26 mouse cellular contexts compared by ENCODE assay signal in genomic region chr1:131146181-131146614, GRCm38 (mm10). TPM values are rescaled to one million over a fixed set of nuclear protein-coding genes. Genes with fewer than 3 reads are reported as not detected.
A peak's percentile ranks its signal among the peaks of the same experiment; 100 is the strongest.
DNase-seq lines count a peak whose midpoint lies in the region; ATAC-seq and TF ChIP-seq lines count a peak whose summit lies in the region.
"Had no signal": no experiment of that assay in that cellular context is flagged by ENCODE, and none has a peak within 500 bp of the region (broad histone marks: within the 10 kb centered on the region; RNA-seq: fewer than 3 reads in every experiment).

No protein-coding gene starts in this region.

- no peak for TF ChIP-seq CTCF in liver, postnatal 0 days (IDR thresholded peaks at IDR 0.05; ENCODE audit: low read depth)
- TF ChIP-seq CTCF in E14TG2a.4 (conservative IDR thresholded peaks at IDR 0.05; ENCODE audit: low read length) = no peak

- no peak overlapping the region for H3K4me2 ChIP-seq in liver, postnatal 0 days (ENCODE audit: low read depth, low read length)
- no peak overlapping the region for H3K4me2 ChIP-seq in liver, embryonic 11.5 days
- no peak overlapping the region for H3K4me2 ChIP-seq in midbrain, embryonic 16.5 days (ENCODE audit: low read length)
- H3K4me2 ChIP-seq: embryonic facial prominence, embryonic 15.5 days; hindbrain, embryonic 12.5 days; lung, embryonic 14.5 days; midbrain, embryonic 13.5 days; neural tube, embryonic 15.5 days had no signal

- no peaks in the 10 kb centered on the region for H3K9me3 ChIP-seq in liver, postnatal 0 days (ENCODE audit: low read length)
- H3K9me3 ChIP-seq in liver, embryonic 11.5 days (ENCODE audit: control insufficient read depth, low read length) = no peaks in the 10 kb centered on the region
- no peaks in the 10 kb centered on the region for H3K9me3 ChIP-seq in E14TG2a.4 (ENCODE audit: low read length)
- H3K9me3 ChIP-seq in midbrain, embryonic 16.5 days (replicated peaks; ENCODE audit: control insufficient read depth, low read length, poor library complexity, severe bottlenecking) = no peaks in the 10 kb centered on the region
- H3K9me3 ChIP-seq: embryonic facial prominence, embryonic 15.5 days; heart, embryonic 10.5 days; hindbrain, embryonic 12.5 days; limb, embryonic 10.5 days; midbrain, embryonic 13.5 days; neural tube, embryonic 15.5 days had no signal

- peak; percentile 15; the same call in 1 of the 2 replicates for TF ChIP-seq EP300 in liver, postnatal 0 days (IDR thresholded peaks at IDR 0.05; ENCODE audit: low read depth)

- no peaks in the 10 kb centered on the region for H3K4me1 ChIP-seq in liver, postnatal 0 days (ENCODE audit: insufficient read depth)
- H3K4me1 ChIP-seq in liver, embryonic 11.5 days (replicated peaks; ENCODE audit: control insufficient read depth, insufficient read depth, low read length) = no peaks in the 10 kb centered on the region
- H3K4me1 ChIP-seq in E14TG2a.4 (replicated peaks; ENCODE audit: low read depth, low read length) = peaks cover 81% of the 10 kb centered on the region
- H3K4me1 ChIP-seq in midbrain, embryonic 16.5 days (ENCODE audit: control insufficient read depth, insufficient read depth, low read length) = no peaks in the 10 kb centered on the region
- H3K4me1 ChIP-seq: embryonic facial prominence, embryonic 15.5 days; heart, embryonic 10.5 days; hindbrain, embryonic 12.5 days; limb, embryonic 10.5 days; midbrain, embryonic 13.5 days; neural tube, embryonic 15.5 days had no signal

- intact Hi-C loops in left cerebral cortex, postnatal 4 days (cut with DNase I) = no loop called here

- H3K36me3 ChIP-seq in liver, postnatal 0 days (replicated peaks; ENCODE audit: insufficient read depth, low read length) = no peaks in the 10 kb centered on the region
- H3K36me3 ChIP-seq in liver, embryonic 11.5 days (ENCODE audit: control insufficient read depth, insufficient read depth, low read length) = no peaks in the 10 kb centered on the region
- no peaks in the 10 kb centered on the region for H3K36me3 ChIP-seq in E14TG2a.4 (ENCODE audit: insufficient read depth, low read length)
- H3K36me3 ChIP-seq in midbrain, embryonic 16.5 days (ENCODE audit: control insufficient read depth, insufficient read depth, low read length) = no peaks in the 10 kb centered on the region
- H3K36me3 ChIP-seq: embryonic facial prominence, embryonic 15.5 days; heart, embryonic 10.5 days; hindbrain, embryonic 12.5 days; limb, embryonic 10.5 days; midbrain, embryonic 13.5 days; neural tube, embryonic 15.5 days had no signal

- H3K27ac ChIP-seq in liver, postnatal 0 days (ENCODE audit: low read depth) = no peak overlapping the region
- H3K27ac ChIP-seq in liver, embryonic 11.5 days (ENCODE audit: low read depth, low read length) = no peak overlapping the region
- no peak overlapping the region for H3K27ac ChIP-seq in midbrain, embryonic 16.5 days (ENCODE audit: low read length)
- H3K27ac ChIP-seq: embryonic facial prominence, embryonic 15.5 days; heart, embryonic 10.5 days; hindbrain, embryonic 12.5 days; limb, embryonic 10.5 days; midbrain, embryonic 13.5 days; neural tube, embryonic 15.5 days had no signal

- no peak overlapping the region for H3K9ac ChIP-seq in liver, postnatal 0 days (replicated peaks)
- no peak overlapping the region for H3K9ac ChIP-seq in liver, embryonic 11.5 days (ENCODE audit: low read depth, low read length)
- H3K9ac ChIP-seq in midbrain, embryonic 16.5 days (ENCODE audit: low read depth, low read length) = no peak overlapping the region
- H3K9ac ChIP-seq: embryonic facial prominence, embryonic 15.5 days; hindbrain, embryonic 12.5 days; lung, embryonic 14.5 days; midbrain, embryonic 13.5 days; neural tube, embryonic 15.5 days had no signal

- ATAC-seq in liver, postnatal 0 days = no peak
- ATAC-seq in liver, embryonic 11.5 days (replicated peaks; ENCODE audit: low FRiP score) = no peak
- peak; percentile 89 for ATAC-seq in monocyte, adult 5-6 weeks (replicated peaks; ENCODE audit: insufficient number of reproducible peaks, low FRiP score, low TSS enrichment, poor library complexity, severe bottlenecking)
- ATAC-seq in CD4-positive, CD25-positive, alpha-beta regulatory T cell, adult 4 months = no peak
- no peak for ATAC-seq in midbrain, embryonic 16.5 days
- ATAC-seq: activated CD4-positive, CD25-positive, alpha-beta regulatory T cell, adult 4 months; forebrain, embryonic 16.5 days; midbrain, embryonic 13.5 days had no signal

- 35% methylated on average over 3 of the region's 3 CpGs for WGBS in liver, postnatal 0 days (ENCODE audit: insufficient replicate concordance)
- 48% methylated on average over 3 of the region's 3 CpGs for WGBS in liver, embryonic 11.5 days
- WGBS in midbrain, embryonic 16.5 days = 86% methylated on average over 3 of the region's 3 CpGs

- H3K4me3 ChIP-seq in liver, postnatal 0 days (ENCODE audit: low read depth, low read length) = no peak overlapping the region
- H3K4me3 ChIP-seq in liver, embryonic 11.5 days (ENCODE audit: low read depth, low read length) = no peak overlapping the region
- H3K4me3 ChIP-seq in E14TG2a.4 (replicated peaks; ENCODE audit: low read length) = peak overlapping the region; percentile 71
- H3K4me3 ChIP-seq in midbrain, embryonic 16.5 days (ENCODE audit: low read depth, low read length) = no peak overlapping the region
- H3K4me3 ChIP-seq: embryonic facial prominence, embryonic 15.5 days; heart, embryonic 10.5 days; hindbrain, embryonic 12.5 days; limb, embryonic 10.5 days; midbrain, embryonic 13.5 days; myocyte; neural tube, embryonic 15.5 days had no signal

- no peaks in the 10 kb centered on the region for H3K27me3 ChIP-seq in liver, postnatal 0 days (ENCODE audit: insufficient read depth, low read length)
- H3K27me3 ChIP-seq in liver, embryonic 11.5 days (replicated peaks; ENCODE audit: control insufficient read depth, insufficient read depth, low read length) = no peaks in the 10 kb centered on the region
- H3K27me3 ChIP-seq in E14TG2a.4 (ENCODE audit: insufficient read depth, low read length) = no peaks in the 10 kb centered on the region
- H3K27me3 ChIP-seq in midbrain, embryonic 16.5 days (ENCODE audit: control insufficient read depth, insufficient read depth, low read depth, low read length) = no peaks in the 10 kb centered on the region
- H3K27me3 ChIP-seq: embryonic facial prominence, embryonic 15.5 days; hindbrain, embryonic 12.5 days; neural tube, embryonic 15.5 days had no signal

- no peak for DNase-seq in liver, postnatal 0 days
- no peak for DNase-seq in liver, embryonic 11.5 days (ENCODE audit: low spot score)
- DNase-seq in R1 (ENCODE audit: low read depth, low spot score) = peak; percentile 89
- DNase-seq in left cerebral cortex, postnatal 4 days = no peak
- DNase-seq: adrenal gland, postnatal 14 days; cerebellum, adult 11 months; cerebellum, postnatal 14 days; gastrocnemius, postnatal 36 days; kidney, adult 2 months; kidney, postnatal 10 days; lung, embryonic 14.5 days; retina, postnatal 1 day; thymus, postnatal 36 days had no signal

RNA-seq across cellular contexts. Expression of gene Eif2d, which starts 6.8 kb away (rescaled TPM):
- 18.2 and 19.0 TPM in 2 replicates for polyA plus RNA-seq in liver, postnatal 0 days (2015; fragmentation: Nextera tagmentation; extraction: Ambion mirVana)
- polyA plus RNA-seq in liver, embryonic 11.5 days (2014; fragmentation: Nextera tagmentation; extraction: Ambion mirVana) = 61.4 and 62.5 TPM in 2 replicates
- 4.0 to 11.8 TPM (median 9.0 TPM) in 3 replicates for total RNA-seq in monocyte, adult 5-6 weeks (2017)
- total RNA-seq in left cerebral cortex, postnatal 4 days (2021) = 10 to 100 TPM; 40.8 to 45.0 TPM
- 10 to 100 TPM; 52.0 to 75.1 TPM for polyA plus RNA-seq in CD4-positive, CD25-positive, alpha-beta regulatory T cell, adult 4 months (2017; shearing (Covaris generic))
- polyA plus RNA-seq in midbrain, embryonic 16.5 days (2015; fragmentation: Nextera tagmentation; extraction: Ambion mirVana) = 46.8 and 51.1 TPM in 2 replicates

RNA-seq across cellular contexts. Expression of gene Dyrk3, which starts 8.1 kb away (rescaled TPM):
- 9.5 and 10.3 TPM in 2 replicates for polyA plus RNA-seq in liver, postnatal 0 days (2015; fragmentation: Nextera tagmentation; extraction: Ambion mirVana)
- 11.7 and 16.2 TPM in 2 replicates for polyA plus RNA-seq in liver, embryonic 11.5 days (2014; fragmentation: Nextera tagmentation; extraction: Ambion mirVana)
- 0.67 to 5.1 TPM (median 0.68 TPM) in 3 replicates for total RNA-seq in monocyte, adult 5-6 weeks (2017)
- total RNA-seq in left cerebral cortex, postnatal 4 days (2021) = 10 to 100 TPM; 15.8 to 16.9 TPM
- under 1 TPM in 1 of 2 experiments, not detected in 1; 0.19 TPM for polyA plus RNA-seq in CD4-positive, CD25-positive, alpha-beta regulatory T cell, adult 4 months (2017; shearing (Covaris generic))
- 14.1 and 17.4 TPM in 2 replicates for polyA plus RNA-seq in midbrain, embryonic 16.5 days (2015; fragmentation: Nextera tagmentation; extraction: Ambion mirVana)
- total RNA-seq: gastrocnemius, postnatal 36 days had no signal

RNA-seq across cellular contexts. Expression of gene Mapkapk2, which starts 48.6 kb away (rescaled TPM):
- polyA plus RNA-seq in liver, postnatal 0 days (2015; fragmentation: Nextera tagmentation; extraction: Ambion mirVana) = 18.3 and 19.6 TPM in 2 replicates
- polyA plus RNA-seq in liver, embryonic 11.5 days (2014; fragmentation: Nextera tagmentation; extraction: Ambion mirVana) = 26.9 and 30.1 TPM in 2 replicates
- 205 to 262 TPM (median 212 TPM) in 3 replicates for total RNA-seq in monocyte, adult 5-6 weeks (2017)
- total RNA-seq in left cerebral cortex, postnatal 4 days (2021) = 10 to 100 TPM; 32.1 to 35.4 TPM
- polyA plus RNA-seq in CD4-positive, CD25-positive, alpha-beta regulatory T cell, adult 4 months (2017; shearing (Covaris generic)) = 10 to 100 TPM in 1 of 2 experiments, 1 to 10 TPM in 1; 5.6 to 10.9 TPM
- polyA plus RNA-seq in midbrain, embryonic 16.5 days (2015; fragmentation: Nextera tagmentation; extraction: Ambion mirVana) = 12.6 and 14.9 TPM in 2 replicates
